24 mouse cellular contexts compared by ENCODE assay signal in the genomic region with DNA sequence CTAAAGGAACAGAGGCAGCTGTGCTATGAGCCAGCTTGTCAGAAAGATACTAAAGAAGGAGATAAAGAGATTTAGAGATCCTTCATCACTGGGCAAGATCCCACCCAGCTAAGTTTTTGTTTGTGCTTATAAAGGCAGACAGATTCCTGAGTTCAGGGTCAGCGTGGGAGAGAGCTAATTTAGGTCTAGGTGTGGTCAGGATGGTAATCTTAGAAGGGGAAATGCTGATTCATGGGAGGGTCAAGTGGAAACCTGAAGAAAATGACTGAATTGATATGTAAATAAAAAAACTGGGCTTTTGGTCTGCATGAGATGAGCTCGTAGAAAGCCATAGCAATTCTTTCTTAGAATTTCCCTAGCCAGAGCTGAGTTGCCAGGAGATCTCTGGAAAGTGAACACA. TPM values are rescaled to one million over a fixed set of nuclear protein-coding genes. Genes with fewer than 3 reads are reported as not detected.
"Had no signal": no experiment of that assay in that cellular context is flagged by ENCODE, and none has a peak within 500 bp of the region (broad histone marks: within the 10 kb centered on the region; RNA-seq: fewer than 3 reads in every experiment).

No protein-coding gene starts in this region.

- H3K4me2 ChIP-seq: lung, embryonic 14.5 days; midbrain, embryonic 12.5 days; neural tube, embryonic 13.5 days; neural tube, embryonic 15.5 days; stomach, embryonic 15.5 days had no signal

- ATAC-seq: midbrain, embryonic 16.5 days had no signal

- H3K36me3 ChIP-seq: midbrain, embryonic 12.5 days; neural tube, embryonic 13.5 days; neural tube, embryonic 15.5 days; stomach, embryonic 15.5 days had no signal

- H3K9ac ChIP-seq: lung, embryonic 14.5 days; midbrain, embryonic 12.5 days; neural tube, embryonic 13.5 days; neural tube, embryonic 15.5 days; stomach, embryonic 15.5 days had no signal

- DNase-seq: lung, adult 18-20 months; lung, embryonic 14.5 days; lung, postnatal 10 days; lung, postnatal 4 days; midbrain, embryonic 14.5 days; retina, postnatal 1 day; right cerebral cortex, adult 18-20 months; right cerebral cortex, postnatal 25 days; thymus, adult 2 months; thymus, postnatal 25 days; thymus, postnatal 4 days had no signal

- H3K27ac ChIP-seq: midbrain, embryonic 12.5 days; neural tube, embryonic 13.5 days; neural tube, embryonic 15.5 days; stomach, embryonic 15.5 days; stomach, postnatal 0 days had no signal

- H3K9me3 ChIP-seq: midbrain, embryonic 12.5 days; neural tube, embryonic 13.5 days; neural tube, embryonic 15.5 days; stomach, embryonic 15.5 days had no signal

- H3K4me1 ChIP-seq: midbrain, embryonic 12.5 days; neural tube, embryonic 13.5 days; neural tube, embryonic 15.5 days; stomach, embryonic 15.5 days had no signal

- H3K27me3 ChIP-seq: midbrain, embryonic 12.5 days; neural tube, embryonic 13.5 days; neural tube, embryonic 15.5 days; stomach, embryonic 15.5 days had no signal

- H3K4me3 ChIP-seq: midbrain, embryonic 12.5 days; myocyte; neural tube, embryonic 13.5 days; neural tube, embryonic 15.5 days; stomach, embryonic 15.5 days had no signal

RNA-seq across cellular contexts. Expression of a gene that starts 2.9 kb away (rescaled TPM):
- total RNA-seq: megakaryocyte, adult 5-6 weeks; megakaryocyte-erythroid progenitor cell, adult 5-6 weeks had no signal
- polyA plus RNA-seq: liver, embryonic 16.5 days; lung, embryonic 14.5 days; lung, embryonic 16.5 days; midbrain, embryonic 12.5 days; midbrain, embryonic 14.5 days; midbrain, embryonic 16.5 days; myocyte; neural tube, embryonic 11.5 days; neural tube, embryonic 13.5 days; neural tube, embryonic 15.5 days; spleen, adult 2 months; stomach, embryonic 15.5 days; stomach, postnatal 0 days; thymus, adult 2 months had no signal
